Mouse (Mus musculus) forebrain, embryonic 11.5 days (tissue): ENCODE results near the gene Hnrnpab. TPM values are rescaled to one million over a fixed set of nuclear protein-coding genes. Genes with fewer than 3 reads are reported as not detected.
A peak's percentile ranks its signal among the peaks of the same experiment; 100 is the strongest.

Experiments used
- ATAC-seq: fragments of 200-750 bp; cut with Nextera tagmentation; replicated peaks from 2 replicates; pipeline ENCODE4 v1.8.0; 2017; ENCODE audit warnings: moderate TSS enrichment; ENCODE audit not compliant: low FRiP score
- DNase-seq: peaks from one replicate; pipeline ENCODE4 v3.0.0-alpha.2; 2017; ENCODE audit warnings: low spot score
- H3K27ac ChIP-seq: fragments of 300-500 bp; sonication (generic); 2 replicates; pipeline ENCODE4 v1.5.1; 2014; ENCODE audit warnings: low read depth, low read length
- H3K27me3 ChIP-seq: fragments of 300-500 bp; sonication (generic); 2 replicates; pipeline ENCODE4 v1.6.1; 2014; ENCODE audit warnings: mild to moderate bottlenecking, low read length, mixed read lengths; ENCODE audit not compliant: control insufficient read depth, insufficient read depth
- H3K36me3 ChIP-seq: fragments of 300-500 bp; sonication (generic); 2 replicates; pipeline ENCODE4 v1.6.1; 2014; ENCODE audit warnings: mild to moderate bottlenecking, low read length, moderate library complexity, mixed read lengths; ENCODE audit not compliant: control insufficient read depth, insufficient read depth
- H3K4me1 ChIP-seq: fragments of 300-500 bp; sonication (generic); replicated peaks from 2 replicates; pipeline ENCODE4 v1.6.1; 2014; ENCODE audit warnings: low read length, mixed read lengths; ENCODE audit not compliant: control insufficient read depth, insufficient read depth
- H3K4me2 ChIP-seq: fragments of 300-500 bp; sonication (generic); 2 replicates; pipeline ENCODE4 v1.6.1; 2014; ENCODE audit warnings: low read depth, mild to moderate bottlenecking, low read length, moderate library complexity, mixed read lengths; ENCODE audit not compliant: severe bottlenecking
- H3K4me3 ChIP-seq: fragments of 300-500 bp; sonication (generic); 2 replicates; pipeline ENCODE4 v1.5.1; 2014; ENCODE audit warnings: low read depth, low read length
- H3K9ac ChIP-seq: fragments of 300-500 bp; sonication (generic); 2 replicates; pipeline ENCODE4 v1.6.1; 2014; ENCODE audit warnings: low read length
- H3K9me3 ChIP-seq: fragments of 300-500 bp; sonication (generic); 2 replicates; pipeline ENCODE4 v1.6.1; 2016; ENCODE audit warnings: low read length, mixed read lengths; ENCODE audit not compliant: control insufficient read depth
- WGBS: fragments of 180-500 bp; shearing (Covaris S2); extraction: QIAGEN DNeasy Blood & Tissue Kit; methylation state at CpG from one replicate; pipeline ENCODE4 v1.1.7; 2014; 5-methylcytosine and 5-hydroxymethylcytosine counted together
- polyA plus RNA-seq: library from polyadenylated mRNA; unstranded; fragments of >200 nt; fragmentation: Nextera tagmentation; extraction: Ambion mirVana; gene quantifications from 2 replicates; pipeline ENCODE4 v1.2.1, GENCODE M21; 2014

The Hnrnpab gene
- polyA plus RNA-seq, 1 experiment from 2014 or later, result 830 TPM

- peaks cover 2% of the 10 kb centered on the region; the same call in 1 of the 2 replicates for H3K4me1 ChIP-seq
- H3K27ac ChIP-seq, result no peak overlapping the region
- H3K4me3 ChIP-seq, result no peak overlapping the region
- H3K27me3 ChIP-seq, result no peaks in the 10 kb centered on the region
- DNase-seq (no peak), ATAC-seq (no peak)
- H3K36me3 ChIP-seq, result no peaks in the 10 kb centered on the region
- no peak overlapping the region for H3K4me2 ChIP-seq
- H3K9ac ChIP-seq, result no peak overlapping the region
- 90% methylated on average over 6 of the region's 6 CpGs for WGBS
- no peaks in the 10 kb centered on the region for H3K9me3 ChIP-seq
These were observed 25.6 kb upstream of the Hnrnpab start for GRCm38 (mm10) chr11:51632130-51632753.

DNA sequence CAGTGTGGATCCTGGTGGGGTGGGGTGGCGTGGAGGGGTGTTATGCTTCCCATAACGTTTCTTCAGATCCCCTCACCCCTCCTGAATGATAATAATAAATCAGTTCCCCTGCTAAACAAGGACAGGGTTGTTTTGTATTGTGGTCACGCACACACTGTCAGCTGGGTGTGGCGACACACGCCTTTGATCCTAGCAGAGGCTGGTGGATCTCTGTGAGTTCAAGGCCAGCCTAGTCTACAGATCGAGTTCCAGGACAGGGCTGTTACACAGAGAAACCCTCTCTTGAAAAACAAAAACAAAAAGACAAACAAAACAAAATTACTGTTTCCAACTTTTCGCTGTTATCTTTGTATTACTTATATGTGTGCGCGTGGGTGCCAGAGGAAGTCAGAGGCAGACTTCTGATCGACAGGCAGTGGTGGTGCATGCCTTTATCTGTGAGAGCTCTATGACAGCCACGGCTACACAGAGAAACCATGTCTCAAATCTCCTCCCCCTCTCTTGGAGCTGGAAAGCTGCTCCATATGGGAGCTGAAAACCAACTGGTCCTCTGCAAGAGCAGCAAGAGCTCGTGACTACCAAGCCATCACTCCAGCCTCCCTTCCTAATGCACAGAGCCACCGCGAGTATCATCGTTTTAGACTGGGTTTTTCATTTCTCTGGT is 23.1 kb upstream of the Hnrnpab start:
- Histone ChIP-seq H3K4me2 (no peak overlapping the region), H3K27me3 (no peaks in the 10 kb centered on the region), H3K36me3 (peaks cover 4% of the 10 kb centered on the region; the same call in 1 of the 2 replicates), H3K4me1 (no peaks in the 10 kb centered on the region), H3K9ac (no peak overlapping the region), H3K9me3 (no peaks in the 10 kb centered on the region), H3K27ac (no peak overlapping the region), H3K4me3 (no peak overlapping the region)
- ATAC-seq, result no peak
- DNase-seq, result no peak
- WGBS, result 88% methylated on average over 15 of the region's 15 CpGs

GRCm38 (mm10) chr11:51627907-51628306 is 21.3 kb upstream of the Hnrnpab start:
- H3K36me3 ChIP-seq, result peaks cover 10% of the 10 kb centered on the region
- no peak for ATAC-seq
- no peak for DNase-seq
- H3K27ac ChIP-seq, result no peak overlapping the region
- no peaks in the 10 kb centered on the region for H3K9me3 ChIP-seq
- H3K9ac ChIP-seq, result no peak overlapping the region
- H3K4me1 ChIP-seq, result no peaks in the 10 kb centered on the region
- WGBS, result 91% methylated on average over 8 of the region's 8 CpGs
- no peak overlapping the region for H3K4me2 ChIP-seq
- no peaks in the 10 kb centered on the region for H3K27me3 ChIP-seq
- no peak overlapping the region for H3K4me3 ChIP-seq

DNA sequence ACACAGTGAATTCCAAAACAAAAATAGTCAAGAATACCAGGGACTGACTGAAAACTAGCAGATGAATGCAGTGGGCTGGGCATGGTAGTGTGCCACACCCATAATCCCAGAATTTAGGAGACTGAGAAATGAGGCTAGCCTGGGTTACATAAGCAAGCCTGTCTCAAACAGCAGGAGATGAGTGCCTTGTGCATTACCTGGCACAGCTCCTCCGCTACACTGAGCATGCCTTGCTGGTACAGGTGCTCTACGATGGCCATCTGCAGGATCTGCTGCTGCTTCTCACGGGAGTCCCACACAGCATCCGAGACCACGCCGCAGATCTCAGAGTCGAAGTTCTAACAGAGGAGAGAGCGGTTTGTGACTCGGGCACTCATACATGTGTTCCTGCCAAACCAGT is 20.8 kb upstream of the Hnrnpab start:
- no peak for ATAC-seq
- Histone ChIP-seq H3K4me3 (no peak overlapping the region), H3K27ac (no peak overlapping the region), H3K9me3 (no peaks in the 10 kb centered on the region), H3K27me3 (no peaks in the 10 kb centered on the region), H3K4me2 (no peak overlapping the region), H3K36me3 (peaks cover 10% of the 10 kb centered on the region), H3K4me1 (no peaks in the 10 kb centered on the region), H3K9ac (no peak overlapping the region)
- WGBS, result 94% methylated on average over 9 of the region's 9 CpGs
- no peak for DNase-seq

DNA sequence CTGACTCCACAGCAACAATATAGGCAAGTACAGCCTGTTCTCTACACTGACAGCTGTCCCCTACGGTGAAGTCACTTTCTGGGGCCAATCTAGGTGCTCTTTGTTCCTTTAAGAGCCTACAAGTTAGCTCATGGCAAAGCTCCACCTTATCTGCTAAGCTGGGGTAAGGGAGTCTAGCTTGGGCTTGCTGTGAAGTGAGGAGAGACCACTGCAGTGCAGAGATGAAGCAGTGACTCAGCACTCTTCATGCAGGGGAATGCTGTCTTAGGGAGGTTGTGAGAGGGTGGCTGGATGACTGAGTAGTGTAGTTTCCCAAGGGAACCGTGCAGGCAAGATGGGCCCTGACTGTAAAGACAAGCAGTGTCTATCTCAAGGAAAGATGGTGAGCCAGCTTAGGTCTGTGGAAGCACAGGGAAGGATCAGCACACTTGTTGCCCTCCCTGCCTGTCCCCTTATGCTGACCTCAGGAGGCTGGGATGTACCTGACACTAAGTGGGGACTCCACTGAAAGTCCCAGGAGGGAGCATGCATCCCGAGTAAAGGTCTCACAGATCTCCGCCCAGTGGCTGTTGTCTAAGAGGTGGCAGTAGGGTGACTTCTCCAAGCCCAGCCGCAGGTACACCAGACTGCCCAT is 18.7 kb upstream of the Hnrnpab start:
- no peak overlapping the region for H3K9ac ChIP-seq
- H3K4me2 ChIP-seq, result no peak overlapping the region
- no peak overlapping the region for H3K4me3 ChIP-seq
- DNase-seq (no peak), ATAC-seq (no peak)
- no peaks in the 10 kb centered on the region for H3K27me3 ChIP-seq
- H3K36me3 ChIP-seq, result peaks cover 10% of the 10 kb centered on the region
- H3K9me3 ChIP-seq, result no peaks in the 10 kb centered on the region
- 86% methylated on average over 5 of the region's 5 CpGs for WGBS
- peaks cover 5% of the 10 kb centered on the region; the same call in 1 of the 2 replicates for H3K4me1 ChIP-seq
- H3K27ac ChIP-seq, result no peak overlapping the region

- H3K27ac ChIP-seq, result no peak overlapping the region
- peaks cover 5% of the 10 kb centered on the region; the same call in 1 of the 2 replicates for H3K4me1 ChIP-seq
- DNase-seq, result no peak
- H3K36me3 ChIP-seq, result peaks cover 10% of the 10 kb centered on the region
- H3K9me3 ChIP-seq, result no peaks in the 10 kb centered on the region
- no peak overlapping the region for H3K4me2 ChIP-seq
- H3K9ac ChIP-seq, result no peak overlapping the region
- no peak for ATAC-seq
- H3K27me3 ChIP-seq, result no peaks in the 10 kb centered on the region
- H3K4me3 ChIP-seq, result no peak overlapping the region
- 92% methylated on average over 7 of the region's 7 CpGs for WGBS
These were observed 16.4 kb upstream of the Hnrnpab start for GRCm38 (mm10) chr11:51622971-51623491.

DNA sequence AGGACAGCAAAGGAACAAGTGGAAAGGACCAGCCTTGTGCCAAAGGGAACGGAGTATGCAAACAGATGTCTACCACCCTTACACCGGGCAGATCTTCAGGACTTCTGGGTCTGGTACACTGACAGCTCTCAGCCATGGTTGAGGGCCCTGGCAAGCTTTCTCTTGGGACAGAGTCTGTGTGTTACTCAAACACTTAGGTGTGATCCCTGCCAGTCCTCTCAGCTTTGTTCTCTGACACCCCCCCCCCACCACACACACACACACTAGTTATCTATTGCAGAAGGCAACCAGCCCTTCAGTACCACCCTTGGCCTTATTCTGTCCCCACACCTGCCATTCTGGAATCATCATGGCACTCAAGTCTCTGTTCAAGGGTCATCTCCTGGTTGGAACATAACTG is 15.1 kb upstream of the Hnrnpab start:
- 91% methylated on average over 2 of the region's 2 CpGs for WGBS
- no peak overlapping the region for H3K4me2 ChIP-seq
- no peaks in the 10 kb centered on the region for H3K9me3 ChIP-seq
- no peak overlapping the region for H3K4me3 ChIP-seq
- H3K9ac ChIP-seq, result no peak overlapping the region
- no peak for ATAC-seq
- H3K27ac ChIP-seq, result no peak overlapping the region
- peaks cover 10% of the 10 kb centered on the region for H3K36me3 ChIP-seq
- H3K4me1 ChIP-seq, result peaks cover 5% of the 10 kb centered on the region; the same call in 1 of the 2 replicates
- DNase-seq, result no peak
- no peaks in the 10 kb centered on the region for H3K27me3 ChIP-seq

- Histone ChIP-seq H3K27me3 (no peaks in the 10 kb centered on the region), H3K9me3 (no peaks in the 10 kb centered on the region), H3K9ac (peak overlapping the region; percentile 74), H3K4me1 (peaks cover 10% of the 10 kb centered on the region), H3K36me3 (peaks cover 8% of the 10 kb centered on the region), H3K27ac (no peak overlapping the region), H3K4me3 (peak overlapping the region; percentile 68), H3K4me2 (peak overlapping the region; percentile 53)
- ATAC-seq (no peak), DNase-seq (no peak)
- WGBS, result 1% methylated on average over 11 of the region's 11 CpGs
These were observed 13.4 kb upstream of the Hnrnpab start for GRCm38 (mm10) chr11:51620084-51620483.
